Mouse (Mus musculus) bone marrow macrophage, adult 2 months (primary cell): ENCODE results near the gene Hapln1. TPM values are rescaled to one million over a fixed set of nuclear protein-coding genes. Genes with fewer than 3 reads are reported as not detected.
A peak's percentile ranks its signal among the peaks of the same experiment; 100 is the strongest.

ENCODE experiments used
- H3K27ac ChIP-seq: 2 replicates; pipeline ENCODE4 v1.5.1; 2012; ENCODE audit warnings: low read depth, low read length; ENCODE audit not compliant: insufficient read depth
- H3K4me1 ChIP-seq: 2 replicates; pipeline ENCODE4 v1.6.1; 2012; ENCODE audit warnings: low read length; ENCODE audit not compliant: control insufficient read depth, insufficient read depth
- H3K4me3 ChIP-seq: 2 replicates; pipeline ENCODE4 v1.5.1; 2012; ENCODE audit warnings: mild to moderate bottlenecking, low read length, moderate library complexity; ENCODE audit not compliant: insufficient read depth
- CTCF ChIP-seq: IDR thresholded peaks from 2 replicates; pipeline ENCODE4 v1.5.1; 2012; ENCODE audit warnings: low read depth, mild to moderate bottlenecking, low read length, moderate library complexity
- POLR2A ChIP-seq: IDR thresholded peaks from 2 replicates; pipeline ENCODE4 v1.6.1; 2012; ENCODE audit warnings: mild to moderate bottlenecking, low read depth, low read length, borderline replicate concordance
- polyA plus RNA-seq: library from polyadenylated mRNA; stranded (reverse); fragments of >200 nt; gene quantifications from 2 replicates; pipeline ENCODE4 v1.2.4, GENCODE M21; 2012; ENCODE audit not compliant: missing spikeins, insufficient read depth, insufficient read length

Hapln1 gene
- polyA plus RNA-seq: not detected in 2 replicates

DNA sequence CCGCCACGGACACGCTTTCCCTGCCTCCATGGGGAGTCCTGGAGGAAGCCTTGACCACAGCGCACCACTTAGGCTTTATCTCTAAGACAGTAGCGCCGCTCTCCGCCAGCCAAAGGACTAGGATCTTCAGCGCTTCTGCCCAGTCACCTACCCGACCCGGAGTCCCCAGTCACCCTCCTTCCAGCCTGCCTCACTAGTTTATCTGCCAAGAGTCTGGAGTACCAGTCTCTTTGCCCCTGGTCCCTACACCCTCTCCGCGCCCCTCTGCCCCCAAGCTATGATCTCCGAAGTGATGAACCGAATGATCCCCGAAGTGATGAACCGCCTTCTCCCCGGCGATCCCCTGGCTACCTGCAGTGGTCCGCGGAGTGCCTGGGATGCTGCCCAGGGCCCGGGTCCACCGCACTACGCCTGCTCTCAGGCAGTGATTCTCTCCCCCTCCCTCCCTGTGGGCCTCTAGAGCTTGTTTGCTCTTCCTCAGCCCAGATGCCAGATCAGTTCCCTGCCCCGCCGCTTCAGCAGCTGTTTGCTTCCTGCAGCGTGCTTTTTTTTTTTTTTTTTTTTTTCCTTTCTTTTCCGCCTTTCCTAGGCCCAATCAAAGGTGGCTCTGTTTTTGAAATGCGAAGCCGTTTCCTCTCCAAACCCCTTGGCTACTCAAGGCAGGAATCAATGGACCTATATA is at the start of gene Hapln1:
TSS of gene Hapln1 (plus strand) at position 592 of the 682 bp plus-strand sequence.
- H3K4me3 ChIP-seq: peak within 1 kb of the TSS; percentile 53
- H3K4me1 ChIP-seq: no peaks in the 10 kb centered on the region
- no peak within 1 kb of the TSS for H3K27ac ChIP-seq
- TF ChIP-seq CTCF (no peak), POLR2A (no peak)

DNA sequence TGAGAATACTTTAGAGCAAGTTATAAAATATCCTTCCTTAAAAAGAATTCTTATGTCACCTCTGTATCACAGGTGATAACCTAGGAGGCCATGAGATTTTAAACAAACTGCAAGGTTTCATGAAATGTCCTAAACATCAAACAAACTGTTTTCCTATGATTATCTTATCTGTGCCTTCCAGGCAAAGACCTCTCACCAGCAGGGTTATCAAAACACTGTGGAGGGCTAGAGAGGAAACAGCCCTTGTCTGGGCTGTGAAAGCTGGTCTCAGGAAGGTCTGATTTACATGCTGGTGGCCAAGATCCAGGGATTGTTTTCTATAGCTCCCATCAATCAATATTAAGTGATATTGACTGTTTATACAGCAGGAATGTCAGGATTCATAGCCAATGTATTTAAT is 46.4 kb upstream of the Hapln1 start:
- Histone ChIP-seq H3K4me3 (no peak overlapping the region), H3K4me1 (no peaks in the 10 kb centered on the region), H3K27ac (no peak overlapping the region)
- no peak for TF ChIP-seq POLR2A
- no peak for TF ChIP-seq CTCF

GRCm38 (mm10) chr13:89493678-89494077 is 45.9 kb upstream of the Hapln1 start:
- Histone ChIP-seq H3K27ac (no peak overlapping the region), H3K4me1 (no peaks in the 10 kb centered on the region), H3K4me3 (no peak overlapping the region)
- TF ChIP-seq POLR2A: no peak
- no peak for TF ChIP-seq CTCF

DNA sequence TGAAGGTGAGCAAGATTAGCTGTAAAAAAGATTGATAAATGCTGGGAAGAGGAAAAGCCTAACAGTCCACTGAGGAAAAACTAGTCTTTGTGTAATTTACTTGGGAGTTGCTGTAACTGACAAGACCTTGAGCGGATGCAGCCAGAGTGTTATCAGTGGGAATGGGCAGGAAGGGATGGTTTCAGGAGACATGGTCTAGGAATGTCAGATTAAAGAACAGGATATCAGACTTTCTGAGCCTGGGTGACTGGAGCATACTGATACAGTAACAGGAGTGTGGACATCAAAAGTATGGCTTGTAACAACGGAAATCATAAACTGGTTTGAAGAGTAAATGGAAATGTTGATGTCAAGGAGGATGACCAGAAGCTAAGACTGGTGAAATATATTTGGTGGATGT is 43.0 kb upstream of the Hapln1 start:
- TF ChIP-seq POLR2A (no peak), CTCF (no peak)
- H3K4me1 ChIP-seq: no peaks in the 10 kb centered on the region
- H3K4me3 ChIP-seq: no peak overlapping the region
- H3K27ac ChIP-seq: no peak overlapping the region

DNA sequence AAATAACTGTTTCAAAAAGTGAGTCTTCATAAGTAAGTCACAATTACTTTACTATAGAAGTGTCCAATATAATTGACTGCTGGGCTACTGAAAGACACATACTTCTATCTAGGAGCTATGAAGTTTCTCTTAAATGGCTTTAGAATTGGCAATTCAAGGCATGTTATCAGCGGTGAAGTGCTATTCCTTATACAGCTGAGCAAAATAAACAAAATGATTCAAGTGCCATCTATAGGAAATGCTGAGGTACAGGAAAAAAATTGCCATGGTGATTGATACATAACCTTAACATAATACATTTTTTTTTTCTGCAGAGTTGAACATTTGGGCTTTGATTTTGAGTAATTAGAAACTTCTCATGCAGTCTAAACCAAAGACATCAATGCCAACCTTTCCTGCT is 40.2 kb upstream of the Hapln1 start:
- no peak for TF ChIP-seq POLR2A
- TF ChIP-seq CTCF: no peak
- Histone ChIP-seq H3K4me3 (no peak overlapping the region), H3K27ac (no peak overlapping the region), H3K4me1 (no peaks in the 10 kb centered on the region)

DNA sequence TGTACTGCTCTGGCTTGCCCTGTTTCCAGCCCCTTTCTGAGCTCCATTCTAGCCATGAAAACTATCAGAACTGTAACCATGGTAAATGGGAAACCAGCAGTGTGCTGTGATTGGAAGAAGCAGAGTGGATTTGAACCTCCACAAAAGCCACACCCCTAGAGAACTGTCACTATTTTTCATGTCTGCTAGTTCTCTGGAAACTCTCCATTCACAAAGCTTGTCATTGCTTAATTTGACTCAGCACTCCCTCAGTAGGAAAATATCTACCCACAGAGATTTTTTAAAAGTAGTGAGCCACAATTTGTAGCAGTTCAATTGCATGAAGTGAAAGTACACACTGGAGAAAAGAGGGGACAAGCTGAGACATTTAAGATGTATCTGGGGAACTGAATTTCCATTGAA is 18.1 kb upstream of the Hapln1 start:
- Histone ChIP-seq H3K27ac (no peak overlapping the region), H3K4me3 (no peak overlapping the region), H3K4me1 (no peaks in the 10 kb centered on the region)
- no peak for TF ChIP-seq POLR2A
- no peak for TF ChIP-seq CTCF

GRCm38 (mm10) chr13:89528716-89529115 is 10.9 kb upstream of the Hapln1 start:
- no peak overlapping the region for H3K27ac ChIP-seq
- TF ChIP-seq POLR2A (no peak), CTCF (no peak)
- H3K4me1 ChIP-seq: no peaks in the 10 kb centered on the region
- H3K4me3 ChIP-seq: no peak overlapping the region

DNA sequence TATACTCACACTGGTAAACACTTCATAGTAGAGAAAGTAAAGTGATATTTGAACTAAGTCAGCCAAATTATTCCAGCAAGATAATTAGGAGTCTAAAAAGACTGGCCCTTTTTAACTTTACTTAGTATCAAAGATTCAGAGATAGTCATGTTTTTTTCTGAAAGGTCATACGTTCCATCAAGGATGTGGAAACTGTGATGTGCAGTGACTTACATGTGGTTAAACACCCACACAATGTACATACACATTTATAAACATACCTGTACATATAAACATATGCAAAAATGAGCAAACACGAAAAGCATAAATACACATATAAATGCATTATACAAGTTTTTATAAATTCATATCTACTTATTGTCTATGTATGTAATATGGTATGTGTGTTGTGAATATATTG is 9.2 kb upstream of the Hapln1 start:
- TF ChIP-seq CTCF (no peak), POLR2A (no peak)
- Histone ChIP-seq H3K4me1 (no peaks in the 10 kb centered on the region), H3K27ac (no peak overlapping the region), H3K4me3 (no peak overlapping the region)

DNA sequence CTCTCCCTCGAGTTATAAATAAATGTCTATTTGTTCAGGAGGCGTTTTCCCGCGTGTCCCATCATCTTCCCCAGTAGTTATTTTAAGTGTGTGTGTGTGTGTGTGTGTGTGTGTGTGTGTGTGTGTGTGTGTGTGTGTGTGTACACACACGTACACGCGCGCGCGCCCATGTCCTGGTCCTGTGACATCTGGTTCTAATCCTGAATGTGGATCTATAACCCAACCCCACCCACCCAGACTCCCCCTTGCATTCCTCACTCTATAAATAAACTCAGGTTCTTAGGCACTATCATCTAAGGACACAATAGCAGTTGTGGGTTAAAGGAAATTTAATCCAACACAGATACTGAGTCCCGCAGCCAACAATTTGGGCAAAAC is 280 bp downstream of the Hapln1 start:
- Histone ChIP-seq H3K4me3 (no peak overlapping the region), H3K27ac (no peak overlapping the region)
- TF ChIP-seq CTCF (no peak), POLR2A (no peak)

GRCm38 (mm10) chr13:89540301-89540982 is 846 bp downstream of the Hapln1 start:
- TF ChIP-seq POLR2A: no peak
- no peak for TF ChIP-seq CTCF
- no peak overlapping the region for H3K27ac ChIP-seq
- no peaks in the 10 kb centered on the region for H3K4me1 ChIP-seq
- H3K4me3 ChIP-seq: no peak overlapping the region

More for the DNA sequence above, 280 bp downstream of the Hapln1 start:
- no peaks in the 10 kb centered on the region for H3K4me1 ChIP-seq
